Mouse (Mus musculus) induced T-regulatory cell, adult 2 months (primary cell): ENCODE data around the gene Hrasls5.

Source experiments
- DNase-seq: peaks from one replicate; pipeline ENCODE4 v3.0.0-alpha.2; 2012; ENCODE audit warnings: low read depth

Hrasls5 gene

GRCm38 (mm10) chr19:7606801-7607689, 5.3 kb upstream of the Hrasls5 start, which contains the start of gene Lgals12:
Gene Lgals12 (minus strand): TSS chr19:7607193.
- no peak for DNase-seq

GRCm38 (mm10) chr19:7607690-7608201, 4.6 kb upstream of the Hrasls5 start:
- no peak for DNase-seq

GRCm38 (mm10) chr19:7613151-7613550, 810 bp downstream of the Hrasls5 start:
- DNase-seq, result no peak

GRCm38 (mm10) chr19:7616231-7616930, 4.0 kb downstream of the Hrasls5 start:
- DNase-seq, result no peak

- DNase-seq, result no peak
Measured at GRCm38 (mm10) chr19:7617085-7617484, 4.7 kb downstream of the Hrasls5 start.

- DNase-seq, result peak; percentile 71
Measured at GRCm38 (mm10) chr19:7617696-7618095, 5.4 kb downstream of the Hrasls5 start.

GRCm38 (mm10) chr19:7633021-7633420, 20.7 kb downstream of the Hrasls5 start:
- no peak for DNase-seq

- no peak for DNase-seq
Measured at GRCm38 (mm10) chr19:7633786-7634185, 21.4 kb downstream of the Hrasls5 start.

- DNase-seq, result no peak
Measured at GRCm38 (mm10) chr19:7648913-7649666, 36.7 kb downstream of the Hrasls5 start.

- no peak for DNase-seq
Measured at GRCm38 (mm10) chr19:7672033-7672432, 59.7 kb downstream of the Hrasls5 start.

- no peak for DNase-seq
Measured at GRCm38 (mm10) chr19:7687988-7688387, 75.6 kb downstream of the Hrasls5 start.
